In genomic region chr13:42558526-42558925, GRCm38 (mm10) we compare ENCODE assay signal across 22 mouse cellular contexts.
DNase-seq lines count a peak whose midpoint lies in the region; ATAC-seq and TF ChIP-seq lines count a peak whose summit lies in the region.
"Had no signal": no experiment of that assay in that cellular context is flagged by ENCODE, and none has a peak within 500 bp of the region (broad histone marks: within the 10 kb centered on the region; RNA-seq: fewer than 3 reads in every experiment).

No protein-coding gene starts in this region.

- H3K9me3 ChIP-seq in kidney, embryonic 16.5 days (ENCODE audit: low read length), result no peaks in the 10 kb centered on the region
- H3K9me3 ChIP-seq: embryonic facial prominence, embryonic 10.5 days; embryonic facial prominence, embryonic 12.5 days; forebrain, embryonic 10.5 days; forebrain, embryonic 12.5 days had no signal

- no peak overlapping the region for H3K27ac ChIP-seq in heart, adult 2 months
- H3K27ac ChIP-seq in embryonic fibroblast, embryonic 13.5 days (ENCODE audit: insufficient read depth, low read length), result peak overlapping the region; percentile 85
- no peak overlapping the region for H3K27ac ChIP-seq in kidney, embryonic 16.5 days (ENCODE audit: low read length)
- H3K27ac ChIP-seq: embryonic facial prominence, embryonic 10.5 days; embryonic facial prominence, embryonic 12.5 days; forebrain, embryonic 10.5 days; forebrain, embryonic 12.5 days had no signal

- H3K79me2 ChIP-seq in heart, adult 2 months (replicated peaks; ENCODE audit: control insufficient read depth, insufficient read depth, low read length), result no peaks in the 10 kb centered on the region

- intact Hi-C loops in heart, adult 2 months (cut with DNase I), result no loop called here

- DNase-seq in heart, adult 11 months, result peak; percentile 10
- DNase-seq in heart, adult 2 months, result no peak
- peak; percentile 61 for DNase-seq in Muller cell, postnatal 12 days (ENCODE audit: inconsistent ontology term)
- DNase-seq: adrenal gland, adult 2 months; adrenal gland, postnatal 10 days; adrenal gland, postnatal 25 days; B cell, adult 2 months; cerebellum, adult 11 months; cerebellum, adult 18-20 months; cerebellum, adult 8-10 months; cerebellum, postnatal 10 days; cerebellum, postnatal 25 days had no signal

- no peak for TF ChIP-seq POLR2A in heart, adult 2 months (IDR thresholded peaks at IDR 0.05; ENCODE audit: insufficient read depth, low read depth, low read length)
- no peak for TF ChIP-seq POLR2A in embryonic fibroblast, embryonic 13.5 days (IDR thresholded peaks at IDR 0.05; ENCODE audit: low read depth, low read length)

- H3K36me3 ChIP-seq in heart, adult 2 months (ENCODE audit: control insufficient read depth, insufficient read depth, low read length), result no peaks in the 10 kb centered on the region
- no peaks in the 10 kb centered on the region for H3K36me3 ChIP-seq in kidney, embryonic 16.5 days (ENCODE audit: insufficient read depth, low read length)
- H3K36me3 ChIP-seq: embryonic facial prominence, embryonic 10.5 days; embryonic facial prominence, embryonic 12.5 days; forebrain, embryonic 10.5 days; forebrain, embryonic 12.5 days had no signal

- 88% methylated on average over 3 of the region's 3 CpGs for WGBS in heart, adult 2 months
- WGBS in kidney, embryonic 16.5 days, result 84% methylated on average over 3 of the region's 3 CpGs

- no peak overlapping the region for H3K4me3 ChIP-seq in heart, adult 2 months
- no peak overlapping the region for H3K4me3 ChIP-seq in embryonic fibroblast, embryonic 13.5 days (ENCODE audit: insufficient read depth, low read length)
- no peak overlapping the region for H3K4me3 ChIP-seq in kidney, embryonic 16.5 days (ENCODE audit: low read length)
- H3K4me3 ChIP-seq: embryonic facial prominence, embryonic 10.5 days; embryonic facial prominence, embryonic 12.5 days; erythroblast, embryonic 14.5 days; forebrain, embryonic 10.5 days; forebrain, embryonic 12.5 days had no signal

- no peaks in the 10 kb centered on the region for H3K27me3 ChIP-seq in heart, adult 2 months (ENCODE audit: control insufficient read depth, insufficient read depth, low read length)
- H3K27me3 ChIP-seq in kidney, embryonic 16.5 days (ENCODE audit: insufficient read depth, low read length), result no peaks in the 10 kb centered on the region
- H3K27me3 ChIP-seq: embryonic facial prominence, embryonic 12.5 days; forebrain, embryonic 12.5 days had no signal

- no peak for TF ChIP-seq CTCF in heart, adult 2 months (IDR thresholded peaks at IDR 0.05)
- TF ChIP-seq CTCF in embryonic fibroblast, embryonic 13.5 days (IDR thresholded peaks at IDR 0.05; ENCODE audit: borderline replicate concordance, insufficient read depth, low read length), result no peak

- ATAC-seq in CD4-positive, CD25-positive, alpha-beta regulatory T cell, adult 4 months, result no peak
- no peak for ATAC-seq in kidney, embryonic 16.5 days (ENCODE audit: low FRiP score, low TSS enrichment)
- ATAC-seq: forebrain, embryonic 14.5 days; forebrain, embryonic 16.5 days had no signal

- no peaks in the 10 kb centered on the region for H3K4me1 ChIP-seq in heart, adult 2 months (ENCODE audit: control insufficient read depth, insufficient read depth, low read length)
- peaks cover 3% of the 10 kb centered on the region for H3K4me1 ChIP-seq in embryonic fibroblast, embryonic 13.5 days (ENCODE audit: control insufficient read depth, insufficient read depth, low read length)
- no peaks in the 10 kb centered on the region for H3K4me1 ChIP-seq in kidney, embryonic 16.5 days (ENCODE audit: insufficient read depth, low read length)
- H3K4me1 ChIP-seq: embryonic facial prominence, embryonic 10.5 days; embryonic facial prominence, embryonic 12.5 days; forebrain, embryonic 10.5 days; forebrain, embryonic 12.5 days had no signal

- H3K4me2 ChIP-seq in kidney, embryonic 16.5 days (replicated peaks; ENCODE audit: low read depth, low read length), result no peak overlapping the region
- H3K4me2 ChIP-seq: embryonic facial prominence, embryonic 12.5 days; forebrain, embryonic 12.5 days had no signal

- no peak for TF ChIP-seq EP300 in heart, adult 2 months (IDR thresholded peaks at IDR 0.05; ENCODE audit: insufficient read depth, low read depth, low read length)

- no peak overlapping the region for H3K9ac ChIP-seq in heart, adult 2 months (ENCODE audit: low read depth, low read length)
- H3K9ac ChIP-seq in kidney, embryonic 16.5 days (replicated peaks; ENCODE audit: low read length), result no peak overlapping the region
- H3K9ac ChIP-seq: embryonic facial prominence, embryonic 12.5 days; forebrain, embryonic 12.5 days had no signal

Comparison
In these comparisons a context has a peak if more than half of its experiments do, and no peak if none do; other contexts are left out.
1. DNase-seq: peak in heart, adult 11 months (single experiment) and Muller cell, postnatal 12 days (single experiment); none in heart, adult 2 months (0 of 2).